In the genomic region with DNA sequence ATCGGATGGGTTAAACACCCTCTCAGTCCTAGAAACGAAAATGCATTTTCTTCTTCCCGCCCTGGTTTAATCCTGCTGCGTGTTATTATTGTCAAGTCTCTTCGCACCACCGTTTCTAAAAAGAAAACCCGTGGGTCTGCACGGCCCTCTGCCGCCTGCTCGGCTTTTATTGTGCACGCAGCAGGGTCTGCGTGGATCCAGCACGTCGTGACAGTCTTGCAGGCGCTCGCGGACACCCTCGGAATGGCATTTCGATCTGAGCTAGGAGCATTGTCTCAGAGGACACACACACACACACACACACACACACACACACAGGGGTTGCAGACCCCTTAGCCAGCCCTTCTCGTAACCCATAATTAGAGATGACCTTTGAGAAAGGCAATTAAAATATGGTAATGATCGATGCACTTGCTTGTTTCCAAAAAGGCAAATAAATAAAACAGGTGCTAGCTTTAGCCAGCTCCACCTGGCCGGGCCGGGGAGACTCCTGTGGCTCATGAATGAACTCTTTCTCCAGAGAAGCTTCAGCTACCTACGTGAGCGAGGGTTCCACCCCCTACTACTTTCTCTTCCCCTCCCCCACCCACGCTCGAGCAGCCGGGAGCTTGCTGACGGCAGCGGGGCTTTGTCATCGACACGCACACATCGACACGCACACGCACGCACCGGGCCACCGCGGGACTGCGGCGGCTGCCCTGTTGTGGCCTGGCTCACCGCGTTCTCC, we compare ENCODE assay signal across 8 mouse cellular contexts. TPM values are rescaled to one million over a fixed set of nuclear protein-coding genes. Genes with fewer than 3 reads are reported as not detected.
DNase-seq lines count a peak whose midpoint lies in the region; ATAC-seq and TF ChIP-seq lines count a peak whose summit lies in the region.

No protein-coding gene starts in this region.

- peak in 1 of 2 experiments; percentile 63 for DNase-seq in layer of hippocampus, adult 2 months (ENCODE audit: low spot score in 2 of 2)
- DNase-seq in layer of hippocampus, adult 8-10 months (ENCODE audit: low spot score in 2 of 2): no peak
- peak; percentile 67 for DNase-seq in ZHBTc4 (ENCODE audit: low read depth, low spot score)
- peak; percentile 57 for DNase-seq in limb, embryonic 11.5 days (ENCODE audit: low spot score)
- DNase-seq in ovary, postnatal 10 days (ENCODE audit: low spot score): no peak
- no peak for DNase-seq in lung, postnatal 36 days

- 2% methylated on average over 40 of the region's 43 CpGs for WGBS in forebrain, embryonic 12.5 days
- 5% methylated on average over 43 of the region's 43 CpGs for WGBS in limb, embryonic 11.5 days
- WGBS in neural tube, embryonic 14.5 days: 4% methylated on average over 43 of the region's 43 CpGs

- no peak overlapping the region for H3K9ac ChIP-seq in forebrain, embryonic 12.5 days
- H3K9ac ChIP-seq in limb, embryonic 11.5 days (ENCODE audit: low read length): 0 out of 2 replicates have a peak overlapping the region, but pooled peaks have one; percentile 34
- H3K9ac ChIP-seq in neural tube, embryonic 14.5 days (replicated peaks; ENCODE audit: low read depth, low read length): no peak overlapping the region

- TF ChIP-seq CTCF in layer of hippocampus, adult 2 months (conservative IDR thresholded peaks at IDR 0.05): no peak

- H3K9me3 ChIP-seq in forebrain, embryonic 12.5 days: no peaks in the 10 kb centered on the region
- no peaks in the 10 kb centered on the region for H3K9me3 ChIP-seq in limb, embryonic 11.5 days (ENCODE audit: control insufficient read depth, low read length)
- H3K9me3 ChIP-seq in neural tube, embryonic 14.5 days (ENCODE audit: control insufficient read depth, low read length): no peaks in the 10 kb centered on the region

- H3K4me2 ChIP-seq in forebrain, embryonic 12.5 days: peak overlapping the region; percentile 51
- H3K4me2 ChIP-seq in limb, embryonic 11.5 days (ENCODE audit: low read depth, severe bottlenecking): peak overlapping the region; percentile 41
- H3K4me2 ChIP-seq in neural tube, embryonic 14.5 days (ENCODE audit: low read depth, low read length): peak overlapping the region; percentile 44

- peak overlapping the region; percentile 28 for H3K27ac ChIP-seq in layer of hippocampus, adult 2 months
- H3K27ac ChIP-seq in forebrain, embryonic 12.5 days: no peak overlapping the region
- H3K27ac ChIP-seq in limb, embryonic 11.5 days (replicated peaks; ENCODE audit: low read depth, low read length): no peak overlapping the region; the same call in 1 of the 2 replicates
- H3K27ac ChIP-seq in neural tube, embryonic 14.5 days (ENCODE audit: low read depth, low read length): peak overlapping the region; percentile 28; the same call in 1 of the 2 replicates

- peaks cover 34% of the 10 kb centered on the region for H3K4me1 ChIP-seq in forebrain, embryonic 12.5 days
- peaks cover 20% of the 10 kb centered on the region for H3K4me1 ChIP-seq in limb, embryonic 11.5 days (ENCODE audit: control insufficient read depth, insufficient read depth, low read length)
- H3K4me1 ChIP-seq in neural tube, embryonic 14.5 days (ENCODE audit: control insufficient read depth, insufficient read depth, low read length): peaks cover 3% of the 10 kb centered on the region; the same call in 1 of the 2 replicates

- peaks cover 75% of the 10 kb centered on the region for H3K27me3 ChIP-seq in forebrain, embryonic 12.5 days
- H3K27me3 ChIP-seq in limb, embryonic 11.5 days (ENCODE audit: control insufficient read depth, insufficient read depth, low read length): peaks cover 54% of the 10 kb centered on the region
- H3K27me3 ChIP-seq in neural tube, embryonic 14.5 days (ENCODE audit: control insufficient read depth, insufficient read depth, low read length): peaks cover 5% of the 10 kb centered on the region

- H3K36me3 ChIP-seq in forebrain, embryonic 12.5 days (replicated peaks): no peaks in the 10 kb centered on the region
- H3K36me3 ChIP-seq in limb, embryonic 11.5 days (ENCODE audit: control insufficient read depth, insufficient read depth, low read length): no peaks in the 10 kb centered on the region
- no peaks in the 10 kb centered on the region for H3K36me3 ChIP-seq in neural tube, embryonic 14.5 days (ENCODE audit: control insufficient read depth, insufficient read depth, low read length)

- ATAC-seq in forebrain, embryonic 12.5 days (ENCODE audit: low FRiP score): peak; percentile 51; the same call in 1 of the 2 replicates
- ATAC-seq in limb, embryonic 11.5 days (ENCODE audit: insufficient number of reproducible peaks, low FRiP score, low TSS enrichment, low read depth): no peak
- ATAC-seq in neural tube, embryonic 14.5 days (ENCODE audit: low read depth): peak; percentile 59; the same call in 1 of the 2 replicates

- peak overlapping the region; percentile 51 for H3K4me3 ChIP-seq in layer of hippocampus, adult 2 months
- peak overlapping the region; percentile 22 for H3K4me3 ChIP-seq in forebrain, embryonic 12.5 days (replicated peaks)
- peak overlapping the region; percentile 15; the same call in 1 of the 2 replicates for H3K4me3 ChIP-seq in limb, embryonic 11.5 days (ENCODE audit: low read depth, low read length)
- peak overlapping the region; percentile 12; the same call in 1 of the 2 replicates for H3K4me3 ChIP-seq in neural tube, embryonic 14.5 days (ENCODE audit: low read depth, low read length)

RNA-seq across cellular contexts. Expression of gene Bcor, which starts 8.7 kb away (rescaled TPM):
- total RNA-seq in layer of hippocampus, adult 2 months (2021): 10 to 100 TPM; 16.7 to 21.3 TPM
- total RNA-seq in layer of hippocampus, adult 8-10 months (2022): 10 to 100 TPM; 17.6 to 21.4 (median 20.3) TPM
- polyA plus RNA-seq in forebrain, embryonic 12.5 days (2016; fragmentation: Nextera tagmentation; extraction: Ambion mirVana): 23.1 and 23.5 TPM in 2 replicates
- 26.6 and 30.5 TPM in 2 replicates for polyA plus RNA-seq in limb, embryonic 11.5 days (2014; fragmentation: Nextera tagmentation; extraction: Ambion mirVana)
- polyA plus RNA-seq in neural tube, embryonic 14.5 days (2014; fragmentation: Nextera tagmentation; extraction: Ambion mirVana): 17.9 and 21.1 TPM in 2 replicates

Comparison
In these comparisons a context has a peak if more than half of its experiments do, and no peak if none do; other contexts are left out.
1. DNase-seq: peak in ZHBTc4 (single experiment) and limb, embryonic 11.5 days (single experiment); none in layer of hippocampus, adult 8-10 months (0 of 2), ovary, postnatal 10 days (single experiment) and lung, postnatal 36 days (single experiment).
2. H3K27ac ChIP-seq: peak in layer of hippocampus, adult 2 months (single experiment) and neural tube, embryonic 14.5 days (single experiment); none in forebrain, embryonic 12.5 days (single experiment) and limb, embryonic 11.5 days (single experiment).
3. Peak in every context shown above with its lines, with median percentiles within 50 percentile points of each other: H3K4me3 ChIP-seq and H3K4me2 ChIP-seq.